Mouse (Mus musculus) regulatory T cell (primary cell): ENCODE data around the gene Chchd3.

ENCODE experiments used
- in situ Hi-C: fragments of 300-600 bp; cut with MboI, MseI; formaldehyde crosslinking; loops from one replicate; pipeline ENCODE4 v1.15.1; 2025; ENCODE audit warnings: high pct_unique_total_duplicates

Gene Chchd3

GRCm38 (mm10) chr6:33059735-33060576 lies at the start of gene Chchd3:
Chchd3 (minus strand) TSS chr6:33060260.
- in situ Hi-C loops = loop anchor here (5.0 kb wide), 1 partner anchor 187 kb away; the partner anchor contains the start of gene Exoc4

GRCm38 (mm10) chr6:33104661-33105060 lies 44.6 kb upstream of the Chchd3 start:
- in situ Hi-C loops = no loop called here

GRCm38 (mm10) chr6:33098903-33099302 lies 38.8 kb upstream of the Chchd3 start:
- in situ Hi-C loops = loop anchor here (10.0 kb wide), 1 partner anchor 1326 kb away; no protein-coding TSS in a partner anchor

GRCm38 (mm10) chr6:33094671-33095233 lies 34.7 kb upstream of the Chchd3 start:
- in situ Hi-C loops = loop anchor here (10.0 kb wide), 1 partner anchor 1330 kb away; no protein-coding TSS in a partner anchor

GRCm38 (mm10) chr6:33080186-33080585 lies 20.1 kb upstream of the Chchd3 start:
- in situ Hi-C loops = no loop called here

- in situ Hi-C loops = no loop called here
Observed at GRCm38 (mm10) chr6:33078260-33078936, 18.3 kb upstream of the Chchd3 start.

- in situ Hi-C loops = no loop called here
Observed at GRCm38 (mm10) chr6:33066462-33066861, 6.4 kb upstream of the Chchd3 start.

GRCm38 (mm10) chr6:33059276-33059675 lies 784 bp downstream of the Chchd3 start:
- in situ Hi-C loops = no loop called here

- in situ Hi-C loops = no loop called here
Observed at GRCm38 (mm10) chr6:33056392-33056791, 3.7 kb downstream of the Chchd3 start.

- in situ Hi-C loops = no loop called here
Observed at GRCm38 (mm10) chr6:33055663-33056062, 4.4 kb downstream of the Chchd3 start.

GRCm38 (mm10) chr6:33054946-33055345 lies 5.1 kb downstream of the Chchd3 start:
- in situ Hi-C loops = no loop called here

GRCm38 (mm10) chr6:33051642-33052041 lies 8.4 kb downstream of the Chchd3 start:
- in situ Hi-C loops = no loop called here

- in situ Hi-C loops = no loop called here
Observed at GRCm38 (mm10) chr6:33049705-33050420, 10.2 kb downstream of the Chchd3 start.

GRCm38 (mm10) chr6:33043480-33043879 lies 16.6 kb downstream of the Chchd3 start:
- in situ Hi-C loops = no loop called here

- in situ Hi-C loops = no loop called here
Observed at GRCm38 (mm10) chr6:33042880-33043279, 17.2 kb downstream of the Chchd3 start.

GRCm38 (mm10) chr6:33041978-33042377 lies 18.1 kb downstream of the Chchd3 start:
- in situ Hi-C loops = no loop called here

- in situ Hi-C loops = no loop called here
Observed at GRCm38 (mm10) chr6:33040360-33041090, 19.5 kb downstream of the Chchd3 start.

GRCm38 (mm10) chr6:33032543-33032942 lies 27.5 kb downstream of the Chchd3 start:
- in situ Hi-C loops = no loop called here

GRCm38 (mm10) chr6:33031631-33032030 lies 28.4 kb downstream of the Chchd3 start:
- in situ Hi-C loops = no loop called here

- in situ Hi-C loops = no loop called here
Observed at GRCm38 (mm10) chr6:33028296-33028695, 31.8 kb downstream of the Chchd3 start.

GRCm38 (mm10) chr6:33025041-33025440 lies 35.0 kb downstream of the Chchd3 start:
- in situ Hi-C loops = no loop called here
